Mouse (Mus musculus): ENCODE results near the gene Nr0b2.

DNA sequence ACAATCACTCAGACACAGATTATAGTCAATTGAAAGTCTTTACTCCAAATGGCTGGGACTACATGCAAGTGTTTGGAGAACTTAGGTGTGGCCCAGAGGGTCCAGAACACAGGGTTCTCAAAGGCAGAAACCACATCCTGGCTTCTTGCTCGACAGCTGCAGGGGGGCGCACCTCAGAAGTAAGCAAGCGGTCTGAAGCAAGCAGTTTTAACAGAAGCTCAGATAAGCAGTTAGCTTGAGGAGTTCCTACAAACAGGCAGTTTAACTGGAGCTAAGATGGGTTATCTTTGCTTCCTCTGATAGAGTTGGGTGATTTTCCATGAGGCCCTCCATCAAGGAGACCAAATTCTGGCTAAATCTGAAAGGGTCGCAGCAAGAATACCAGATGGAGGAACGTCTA lies 46.6 kb upstream of the Nr0b2 start:
- no peak for TF ChIP-seq POLR2A (IDR thresholded peaks at IDR 0.05; ENCODE audit: control insufficient read depth, extremely low read depth, insufficient read depth, low read length, poor library complexity)
- no peak for TF ChIP-seq CTCF (IDR thresholded peaks at IDR 0.05; ENCODE audit: borderline replicate concordance, control insufficient read depth, extremely low read depth, insufficient read depth, low read length, poor library complexity)

Data from thymus, adult 2 months (tissue).